Mouse (Mus musculus) limb, embryonic 13.5 days (tissue): ENCODE data around the gene Bend6. TPM values are rescaled to one million over a fixed set of nuclear protein-coding genes. Genes with fewer than 3 reads are reported as not detected.

Experiments
- ATAC-seq: fragments of 200-750 bp; cut with Nextera tagmentation; 2 replicates; pipeline ENCODE4 v1.8.0; 2017; ENCODE audit warnings: low read depth, moderate number of reproducible peaks, moderate TSS enrichment; ENCODE audit not compliant: low FRiP score
- H3K27ac ChIP-seq: fragments of 300-500 bp; sonication (generic); 2 replicates; pipeline ENCODE4 v1.5.1; 2015; ENCODE audit warnings: inconsistent platforms, mild to moderate bottlenecking, moderate library complexity
- H3K27me3 ChIP-seq: fragments of 300-500 bp; sonication (generic); 2 replicates; pipeline ENCODE4 v1.6.1; 2015; ENCODE audit warnings: mild to moderate bottlenecking, inconsistent platforms
- H3K36me3 ChIP-seq: fragments of 300-500 bp; sonication (generic); 2 replicates; pipeline ENCODE4 v1.6.1; 2015; ENCODE audit warnings: inconsistent platforms, mild to moderate bottlenecking, moderate library complexity
- H3K4me1 ChIP-seq: fragments of 300-500 bp; sonication (generic); 2 replicates; pipeline ENCODE4 v1.6.1; 2015; ENCODE audit warnings: inconsistent platforms
- H3K4me2 ChIP-seq: fragments of 300-500 bp; sonication (generic); replicated peaks from 2 replicates; pipeline ENCODE4 v1.6.1; 2015; ENCODE audit warnings: inconsistent platforms, mild to moderate bottlenecking, moderate library complexity
- H3K4me3 ChIP-seq: fragments of 300-500 bp; sonication (generic); 2 replicates; pipeline ENCODE4 v1.5.1; 2015; ENCODE audit warnings: moderate library complexity, mild to moderate bottlenecking, inconsistent platforms
- H3K9ac ChIP-seq: fragments of 300-500 bp; sonication (generic); 2 replicates; pipeline ENCODE4 v1.6.1; 2015; ENCODE audit warnings: mild to moderate bottlenecking, inconsistent platforms
- H3K9me3 ChIP-seq: fragments of 300-500 bp; sonication (generic); 2 replicates; pipeline ENCODE4 v1.6.1; 2016; ENCODE audit warnings: inconsistent platforms
- WGBS: fragments of 180-500 bp; shearing (Covaris S2); methylation state at CpG from one replicate; pipeline ENCODE4 v1.1.7; 2015; 5-methylcytosine and 5-hydroxymethylcytosine counted together
- polyA plus RNA-seq: library from polyadenylated mRNA; unstranded; fragments of >200 nt; fragmentation: Nextera tagmentation; extraction: Ambion mirVana; gene quantifications from 2 replicates; pipeline ENCODE4 v1.2.1, GENCODE M21; 2015

The Bend6 gene
- 1.6 and 1.7 TPM in 2 replicates for polyA plus RNA-seq

- H3K27ac ChIP-seq: 0 out of 2 replicates have a peak within 1 kb of the TSS, but pooled peaks have one; percentile 6
- H3K9ac ChIP-seq: peak within 1 kb of the TSS; percentile 70
- WGBS: under 1% methylated on average over 51 of the region's 110 CpGs
- H3K36me3 ChIP-seq: no peaks in the 10 kb centered on the region
- H3K27me3 ChIP-seq: peaks cover 52% of the 10 kb centered on the region
- H3K4me1 ChIP-seq: peaks cover 11% of the 10 kb centered on the region
- peak within 1 kb of the TSS; percentile 63 for H3K4me3 ChIP-seq
- peak; percentile 88 for ATAC-seq
- H3K4me2 ChIP-seq: peak within 1 kb of the TSS; percentile 91
- H3K9me3 ChIP-seq: no peaks in the 10 kb centered on the region
Measured at GRCm38 (mm10) chr1:33907421-33908190, at the start of gene Bend6. Gene Bend6 (minus strand): TSS chr1:33907816.

- H3K27me3 ChIP-seq: no peaks in the 10 kb centered on the region
- no peaks in the 10 kb centered on the region for H3K9me3 ChIP-seq
- no peak overlapping the region for H3K4me3 ChIP-seq
- no peak overlapping the region for H3K27ac ChIP-seq
- 92% methylated on average over 6 of the region's 6 CpGs for WGBS
- ATAC-seq: no peak
- H3K9ac ChIP-seq: no peak overlapping the region
- no peak overlapping the region for H3K4me2 ChIP-seq
- no peaks in the 10 kb centered on the region for H3K4me1 ChIP-seq
- H3K36me3 ChIP-seq: no peaks in the 10 kb centered on the region
Measured at GRCm38 (mm10) chr1:33955626-33956025, 48.0 kb upstream of the Bend6 start.

- no peaks in the 10 kb centered on the region for H3K9me3 ChIP-seq
- H3K36me3 ChIP-seq: no peaks in the 10 kb centered on the region
- H3K4me1 ChIP-seq: 0 out of 2 replicates have a peak, but pooled peaks cover 7% of the 10 kb centered on the region
- H3K27ac ChIP-seq: no peak overlapping the region
- no peaks in the 10 kb centered on the region for H3K27me3 ChIP-seq
- H3K4me3 ChIP-seq: no peak overlapping the region
- ATAC-seq: no peak
- H3K4me2 ChIP-seq: no peak overlapping the region
- 87% methylated on average over 5 of the region's 5 CpGs for WGBS
- no peak overlapping the region for H3K9ac ChIP-seq
Measured at GRCm38 (mm10) chr1:33948511-33948910, 40.9 kb upstream of the Bend6 start.

DNA sequence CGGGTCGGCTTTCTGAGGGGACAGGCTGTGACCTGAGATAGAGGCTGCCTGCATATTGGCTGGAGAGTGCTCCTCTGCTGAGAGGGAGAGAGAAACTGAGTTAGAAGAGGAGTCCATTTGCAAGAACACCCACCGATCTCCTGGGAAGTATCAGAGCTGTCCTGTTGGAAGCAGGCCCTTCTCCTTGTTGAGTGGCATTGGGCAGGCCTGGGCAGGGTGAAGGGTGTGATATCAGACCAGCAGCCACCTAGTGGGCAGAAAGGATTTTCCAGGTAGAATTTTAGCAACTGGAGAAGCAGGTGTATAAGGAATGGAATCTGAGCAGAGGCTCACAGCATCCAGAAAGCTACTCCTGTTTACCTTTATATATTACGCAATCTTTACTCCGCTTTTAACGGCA is 40.2 kb upstream of the Bend6 start:
- Histone ChIP-seq H3K4me1 (0 out of 2 replicates have a peak, but pooled peaks cover 7% of the 10 kb centered on the region), H3K36me3 (no peaks in the 10 kb centered on the region), H3K27me3 (no peaks in the 10 kb centered on the region), H3K9ac (no peak overlapping the region), H3K9me3 (no peaks in the 10 kb centered on the region), H3K4me3 (no peak overlapping the region), H3K4me2 (no peak overlapping the region), H3K27ac (no peak overlapping the region)
- ATAC-seq: no peak
- WGBS: 87% methylated on average over 6 of the region's 6 CpGs

DNA sequence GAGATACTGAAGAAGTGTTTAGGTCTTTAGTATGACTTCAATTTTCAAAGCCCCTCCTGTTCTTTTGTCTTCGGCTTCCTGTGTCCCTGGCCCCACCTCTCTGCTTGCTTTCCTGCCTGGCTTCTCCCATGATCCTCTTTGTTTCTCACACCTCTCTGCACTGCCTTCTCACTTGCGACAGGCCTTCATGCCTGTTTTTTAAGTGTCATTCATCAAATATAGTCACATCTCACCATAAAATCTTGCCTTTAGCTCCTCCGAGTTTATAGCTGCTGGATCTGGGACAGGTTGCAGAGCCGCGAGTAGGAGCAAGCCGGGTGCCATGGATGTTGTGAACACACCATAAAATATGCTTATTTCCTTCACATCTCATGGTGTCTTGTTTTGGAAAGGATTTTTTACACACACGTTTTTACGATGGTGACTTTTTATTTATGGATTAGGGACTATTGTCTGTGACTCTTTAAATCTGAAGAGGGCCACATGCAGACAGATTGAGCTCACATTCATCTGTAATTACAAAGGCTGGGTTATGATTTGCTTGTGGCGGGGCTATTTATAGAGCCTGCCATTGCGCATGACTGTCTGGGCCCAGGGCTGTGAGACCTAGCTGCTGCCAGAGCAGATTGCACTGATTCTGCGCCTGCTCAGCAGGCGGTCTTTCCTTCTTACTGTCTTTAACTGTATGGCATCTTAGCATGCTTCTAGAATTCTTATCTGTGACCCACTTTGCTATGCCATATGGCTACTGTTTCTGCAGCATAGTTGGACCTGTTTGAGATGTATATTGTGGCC is 39.2 kb upstream of the Bend6 start:
- WGBS: 62% methylated on average over 12 of the region's 12 CpGs
- Histone ChIP-seq H3K4me1 (0 out of 2 replicates have a peak, but pooled peaks cover 7% of the 10 kb centered on the region), H3K27me3 (no peaks in the 10 kb centered on the region), H3K4me3 (no peak overlapping the region), H3K27ac (no peak overlapping the region), H3K36me3 (no peaks in the 10 kb centered on the region), H3K9me3 (no peaks in the 10 kb centered on the region), H3K9ac (no peak overlapping the region), H3K4me2 (no peak overlapping the region)
- no peak for ATAC-seq

GRCm38 (mm10) chr1:33945756-33946155 is 38.1 kb upstream of the Bend6 start:
- Histone ChIP-seq H3K27ac (no peak overlapping the region), H3K9ac (no peak overlapping the region), H3K4me1 (0 out of 2 replicates have a peak, but pooled peaks cover 7% of the 10 kb centered on the region), H3K27me3 (no peaks in the 10 kb centered on the region), H3K36me3 (no peaks in the 10 kb centered on the region), H3K9me3 (no peaks in the 10 kb centered on the region), H3K4me3 (no peak overlapping the region), H3K4me2 (no peak overlapping the region)
- ATAC-seq: no peak
- WGBS: 90% methylated on average over 6 of the region's 6 CpGs

DNA sequence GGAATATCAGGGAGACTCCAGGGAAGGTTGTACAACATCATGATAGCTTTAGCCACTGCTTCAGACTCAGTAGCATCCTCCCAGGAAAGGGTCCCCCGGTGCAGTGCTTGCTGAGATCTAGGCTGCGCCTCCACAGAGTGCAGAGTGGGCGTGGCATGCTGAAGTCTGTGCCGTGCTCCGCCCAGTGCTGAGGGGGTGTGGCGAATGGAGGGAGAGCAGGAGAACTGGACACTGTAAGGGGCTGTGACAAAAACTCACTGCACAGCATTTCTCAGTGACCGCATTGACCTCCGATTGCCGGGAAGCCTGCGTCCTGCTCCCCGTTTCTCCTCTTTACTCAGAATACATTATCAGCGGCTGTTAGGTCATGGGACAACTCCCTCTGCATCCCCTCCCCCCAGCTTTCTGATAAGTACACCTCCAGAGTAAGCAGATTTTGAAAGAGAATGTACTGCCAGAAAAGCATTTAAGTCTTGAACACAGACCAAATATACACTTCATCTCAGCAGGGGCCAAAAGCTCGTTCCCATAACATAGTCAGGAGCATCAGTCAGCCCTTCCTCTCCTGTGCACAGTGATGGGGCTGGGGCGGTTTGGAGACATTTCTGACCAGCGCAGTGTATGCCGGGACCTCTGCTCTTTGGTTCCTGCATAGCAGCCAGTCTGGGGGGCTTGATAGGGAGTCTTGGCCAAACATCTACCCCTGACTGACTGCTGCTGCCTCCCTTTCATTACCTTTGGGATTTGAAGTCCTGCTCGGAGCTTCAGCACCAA is 37.5 kb upstream of the Bend6 start:
- H3K9ac ChIP-seq: no peak overlapping the region
- 0 out of 2 replicates have a peak, but pooled peaks cover 7% of the 10 kb centered on the region for H3K4me1 ChIP-seq
- no peak overlapping the region for H3K27ac ChIP-seq
- no peak overlapping the region for H3K4me3 ChIP-seq
- peak; percentile 36; the same call in 1 of the 2 replicates for ATAC-seq
- H3K36me3 ChIP-seq: no peaks in the 10 kb centered on the region
- no peaks in the 10 kb centered on the region for H3K27me3 ChIP-seq
- H3K9me3 ChIP-seq: no peaks in the 10 kb centered on the region
- WGBS: 74% methylated on average over 17 of the region's 17 CpGs
- 0 out of 2 replicates have a peak overlapping the region, but pooled peaks have one; percentile 19 for H3K4me2 ChIP-seq

DNA sequence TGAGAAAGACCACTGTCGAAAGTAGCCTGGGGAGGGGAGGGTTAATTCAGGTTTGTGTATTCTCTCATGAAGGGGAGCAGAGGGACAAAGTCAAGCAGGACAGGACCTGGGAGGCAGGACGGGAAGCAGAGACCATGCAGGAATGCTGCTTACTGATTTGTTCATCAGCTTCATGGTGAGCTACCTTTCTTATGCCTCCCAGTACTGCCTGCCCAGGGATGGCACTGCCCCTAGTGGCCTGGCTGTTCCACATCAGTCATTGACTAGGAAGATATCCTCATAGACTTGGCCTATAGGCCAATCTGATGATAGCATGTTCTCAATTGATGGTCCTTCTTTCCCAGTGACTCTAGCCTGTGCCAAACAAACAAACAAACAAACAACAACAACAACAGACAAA is 36.3 kb upstream of the Bend6 start:
- Histone ChIP-seq H3K4me2 (no peak overlapping the region), H3K4me1 (0 out of 2 replicates have a peak, but pooled peaks cover 7% of the 10 kb centered on the region), H3K9me3 (no peaks in the 10 kb centered on the region), H3K9ac (no peak overlapping the region), H3K4me3 (no peak overlapping the region), H3K27ac (no peak overlapping the region), H3K36me3 (no peaks in the 10 kb centered on the region), H3K27me3 (no peaks in the 10 kb centered on the region)
- ATAC-seq: no peak
- 80% methylated on average over 2 of the region's 2 CpGs for WGBS

- Histone ChIP-seq H3K4me2 (no peak overlapping the region), H3K27me3 (no peaks in the 10 kb centered on the region), H3K4me3 (no peak overlapping the region), H3K9ac (no peak overlapping the region), H3K4me1 (0 out of 2 replicates have a peak, but pooled peaks cover 7% of the 10 kb centered on the region), H3K9me3 (no peaks in the 10 kb centered on the region), H3K27ac (no peak overlapping the region), H3K36me3 (no peaks in the 10 kb centered on the region)
- WGBS: 81% methylated on average over 8 of the region's 8 CpGs
- ATAC-seq: no peak
Measured at GRCm38 (mm10) chr1:33942638-33943037, 35.0 kb upstream of the Bend6 start.

DNA sequence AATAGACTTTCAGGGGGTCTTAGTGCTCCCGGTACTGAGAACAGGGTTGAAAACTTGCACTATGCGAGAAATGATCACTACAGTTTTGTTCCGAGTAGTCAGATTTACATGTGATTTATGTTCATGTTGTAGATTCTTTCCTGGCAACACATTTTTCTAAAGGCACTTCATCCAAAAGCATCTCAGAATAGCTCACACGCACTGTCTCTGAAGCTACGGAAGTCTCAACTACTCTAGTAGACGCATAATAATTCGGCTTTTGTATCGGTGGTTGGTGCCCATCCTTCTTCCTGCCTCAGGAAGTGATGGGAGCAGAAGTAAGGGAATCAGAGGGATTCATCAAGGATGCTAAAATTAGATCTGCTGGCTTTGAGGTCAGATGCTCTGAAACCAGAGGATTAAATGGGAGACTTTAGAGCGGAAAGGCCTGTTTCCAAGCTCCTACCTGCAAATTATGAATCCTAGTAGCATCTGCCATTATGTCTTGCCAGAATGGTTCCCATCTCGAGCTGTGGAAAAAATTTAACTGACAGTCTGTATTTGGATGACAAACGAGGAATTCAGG is 32.8 kb upstream of the Bend6 start:
- no peak for ATAC-seq
- 87% methylated on average over 11 of the region's 11 CpGs for WGBS

GRCm38 (mm10) chr1:33939828-33940227 is 32.2 kb upstream of the Bend6 start:
- Histone ChIP-seq H3K4me1 (no peaks in the 10 kb centered on the region), H3K9ac (no peak overlapping the region), H3K27ac (no peak overlapping the region), H3K27me3 (no peaks in the 10 kb centered on the region), H3K4me2 (no peak overlapping the region), H3K9me3 (no peaks in the 10 kb centered on the region), H3K36me3 (no peaks in the 10 kb centered on the region), H3K4me3 (no peak overlapping the region)
- 75% methylated on average over 5 of the region's 5 CpGs for WGBS
- no peak for ATAC-seq

More for the DNA sequence above, 32.8 kb upstream of the Bend6 start:
- Histone ChIP-seq H3K9ac (no peak overlapping the region), H3K36me3 (no peaks in the 10 kb centered on the region), H3K4me2 (no peak overlapping the region), H3K27ac (no peak overlapping the region), H3K4me1 (no peaks in the 10 kb centered on the region), H3K4me3 (no peak overlapping the region), H3K27me3 (no peaks in the 10 kb centered on the region), H3K9me3 (no peaks in the 10 kb centered on the region)
